Mouse (Mus musculus): ENCODE data around the gene Dcst1. TPM values are rescaled to one million over a fixed set of nuclear protein-coding genes. Genes with fewer than 3 reads are reported as not detected.

Gene Dcst1
- total RNA-seq, 1 experiment from 2014 or later, result not detected

DNA sequence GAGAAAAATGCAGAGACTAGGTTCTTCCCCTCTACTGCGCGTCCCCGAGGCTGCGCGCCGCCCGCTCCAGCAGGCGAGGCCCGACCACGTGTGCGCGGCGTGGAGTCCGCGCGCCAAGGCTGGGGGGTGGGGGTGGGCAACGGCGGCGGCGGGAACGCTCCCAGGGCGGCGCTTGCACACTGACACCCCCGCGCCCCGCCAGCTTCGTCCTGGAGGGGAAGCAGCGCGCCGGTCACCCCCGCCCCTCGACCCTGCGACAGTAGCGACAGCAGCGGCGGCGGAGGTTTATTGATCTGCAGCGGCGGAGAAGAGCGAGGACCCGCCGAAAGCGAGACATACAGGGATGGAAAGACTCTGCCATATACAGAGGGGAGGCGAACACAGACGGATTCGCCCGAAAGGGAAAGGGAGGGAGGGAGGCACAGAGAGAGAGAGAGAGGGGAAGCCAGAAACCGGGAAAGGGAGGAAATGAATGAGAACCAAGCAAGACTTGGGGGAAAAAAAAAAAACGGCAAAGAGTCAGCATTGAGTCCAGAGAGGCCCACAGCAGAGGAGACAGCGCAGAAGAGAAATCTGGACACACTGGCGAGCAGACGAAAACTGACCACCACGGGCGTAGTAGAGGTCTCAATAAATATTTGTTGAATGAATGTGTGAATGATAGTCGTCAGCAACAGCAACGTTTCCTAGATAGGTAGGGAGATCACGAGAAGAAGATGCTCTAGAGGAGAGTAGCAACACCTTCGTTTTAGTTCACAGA lies 45.3 kb downstream of the Dcst1 start:
- ATAC-seq (replicated peaks; ENCODE audit: insufficient number of reproducible peaks, low FRiP score, low TSS enrichment, poor library complexity, severe bottlenecking), result no peak

DNA sequence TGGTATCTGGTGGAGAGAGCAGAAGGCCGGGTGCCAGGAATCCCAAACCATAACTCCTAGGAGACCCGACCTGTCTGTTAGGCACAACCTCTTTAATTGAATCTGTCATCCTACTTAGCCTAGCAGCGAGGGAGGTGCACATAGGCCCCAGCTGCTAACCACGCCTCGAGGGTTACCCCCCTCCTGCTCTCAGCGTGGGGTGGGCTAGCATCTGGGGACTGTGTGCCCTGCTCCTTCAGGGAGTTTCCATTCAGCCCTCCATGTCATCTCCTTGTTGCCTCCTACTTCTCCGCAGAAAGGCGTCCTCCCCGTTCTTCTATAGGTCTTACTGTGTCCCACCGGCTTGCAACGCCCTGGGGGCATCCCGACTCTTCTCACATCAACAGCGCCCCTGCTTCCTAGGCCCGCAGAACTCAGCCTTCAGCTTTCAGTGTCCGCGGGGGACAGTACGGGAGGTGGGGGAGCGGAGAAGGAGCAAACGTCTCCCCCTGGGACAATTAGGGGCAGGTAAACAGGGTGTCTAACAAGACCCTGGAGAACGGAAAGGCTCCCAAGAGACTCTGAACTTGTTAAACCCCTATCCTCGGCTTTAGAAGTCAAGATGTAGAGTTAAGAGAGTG lies 46.0 kb downstream of the Dcst1 start:
- no peak for ATAC-seq (replicated peaks; ENCODE audit: insufficient number of reproducible peaks, low FRiP score, low TSS enrichment, poor library complexity, severe bottlenecking)

DNA sequence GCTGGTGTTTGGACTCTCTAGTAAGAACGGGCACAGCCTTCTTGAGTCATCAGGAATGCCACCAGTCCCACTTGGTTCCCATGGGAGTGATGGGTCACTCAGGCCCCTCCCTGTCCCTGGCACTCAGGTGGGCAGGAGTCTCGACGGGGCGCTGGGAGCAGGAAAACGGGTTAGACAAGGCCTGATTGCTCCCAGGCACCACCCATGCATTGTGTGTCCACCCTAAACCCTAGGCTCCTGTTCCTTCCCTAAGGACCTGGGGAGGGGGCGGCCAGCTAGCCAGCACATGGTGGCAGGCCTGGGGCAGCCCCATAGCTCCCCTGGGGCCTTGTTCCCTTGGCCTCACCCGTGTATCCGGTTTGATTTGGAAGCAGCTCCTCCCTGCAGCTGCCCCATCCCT lies 46.7 kb downstream of the Dcst1 start:
- no peak for ATAC-seq (replicated peaks; ENCODE audit: insufficient number of reproducible peaks, low FRiP score, low TSS enrichment, poor library complexity, severe bottlenecking)

DNA sequence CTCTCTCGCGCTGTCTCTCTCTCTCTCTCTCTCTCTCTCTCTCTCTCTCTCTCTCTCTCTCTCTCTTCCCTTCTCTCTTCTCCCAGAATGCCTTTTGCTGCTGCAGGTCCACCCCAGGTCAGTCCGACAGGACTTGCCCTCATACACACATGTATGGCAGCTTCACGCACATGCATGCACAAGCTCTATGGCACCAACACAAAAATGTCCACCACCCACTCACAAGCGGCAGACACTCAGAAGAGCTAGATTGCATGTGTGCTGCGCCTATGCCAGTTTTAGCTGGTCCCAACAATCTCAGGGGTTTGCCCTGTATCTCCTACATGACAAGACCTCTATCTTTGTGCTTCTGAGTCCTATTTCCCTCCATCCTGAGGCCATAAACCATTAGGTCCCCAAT lies 47.8 kb downstream of the Dcst1 start:
- ATAC-seq (replicated peaks; ENCODE audit: insufficient number of reproducible peaks, low FRiP score, low TSS enrichment, poor library complexity, severe bottlenecking), result no peak

- peak; percentile 58; the same call in 1 of the 2 replicates for ATAC-seq (replicated peaks; ENCODE audit: insufficient number of reproducible peaks, low FRiP score, low TSS enrichment, poor library complexity, severe bottlenecking)
These were observed 48.2 kb downstream of the Dcst1 start for GRCm38 (mm10) chr3:89316833-89317232.

GRCm38 (mm10) chr3:89315930-89316831 lies 48.9 kb downstream of the Dcst1 start:
- no peak for ATAC-seq (replicated peaks; ENCODE audit: insufficient number of reproducible peaks, low FRiP score, low TSS enrichment, poor library complexity, severe bottlenecking)

DNA sequence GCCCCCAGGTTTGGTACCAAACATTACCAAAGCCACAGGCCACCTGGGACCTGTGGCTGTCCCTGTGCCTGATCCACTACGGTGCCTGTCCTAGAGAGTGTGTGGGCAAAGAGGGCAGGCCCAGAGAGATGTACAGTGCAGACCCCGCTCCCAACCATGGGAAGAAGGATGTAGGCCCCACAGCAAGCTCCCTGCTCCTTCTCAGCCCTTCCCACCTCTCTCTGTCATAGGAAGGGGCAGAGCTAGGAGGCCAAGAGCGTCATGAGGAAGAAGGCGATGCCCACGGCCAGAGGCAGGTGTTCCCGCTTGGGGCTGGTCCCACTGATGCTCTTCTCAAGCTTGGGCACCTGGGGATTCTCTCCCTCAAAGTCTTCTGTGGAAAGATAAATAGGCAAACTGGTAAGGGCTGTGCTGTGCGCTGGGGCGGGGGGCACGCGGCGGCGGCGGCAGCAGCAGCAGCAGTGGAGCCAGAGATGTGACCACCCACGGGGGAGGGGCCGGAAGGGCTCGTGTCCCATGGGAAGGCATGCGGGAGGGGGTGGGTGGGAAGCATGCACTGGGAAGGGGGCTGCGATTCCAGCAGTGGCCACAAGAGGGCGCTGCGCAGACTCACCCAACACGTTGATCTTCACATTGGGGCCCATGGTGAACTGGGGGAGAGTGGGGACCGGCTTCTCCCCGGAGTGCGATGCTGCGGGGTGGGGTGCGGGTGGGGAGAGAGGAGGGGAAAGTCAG lies 49.7 kb downstream of the Dcst1 start:
- ATAC-seq (replicated peaks; ENCODE audit: insufficient number of reproducible peaks, low FRiP score, low TSS enrichment, poor library complexity, severe bottlenecking), result 0 out of 2 replicates have a peak, but pooled peaks have one; percentile 36

GRCm38 (mm10) chr3:89314791-89315190 lies 50.3 kb downstream of the Dcst1 start:
- no peak for ATAC-seq (replicated peaks; ENCODE audit: insufficient number of reproducible peaks, low FRiP score, low TSS enrichment, poor library complexity, severe bottlenecking)

- no peak for ATAC-seq (replicated peaks; ENCODE audit: insufficient number of reproducible peaks, low FRiP score, low TSS enrichment, poor library complexity, severe bottlenecking)
These were observed 50.7 kb downstream of the Dcst1 start for GRCm38 (mm10) chr3:89314340-89314739.

DNA sequence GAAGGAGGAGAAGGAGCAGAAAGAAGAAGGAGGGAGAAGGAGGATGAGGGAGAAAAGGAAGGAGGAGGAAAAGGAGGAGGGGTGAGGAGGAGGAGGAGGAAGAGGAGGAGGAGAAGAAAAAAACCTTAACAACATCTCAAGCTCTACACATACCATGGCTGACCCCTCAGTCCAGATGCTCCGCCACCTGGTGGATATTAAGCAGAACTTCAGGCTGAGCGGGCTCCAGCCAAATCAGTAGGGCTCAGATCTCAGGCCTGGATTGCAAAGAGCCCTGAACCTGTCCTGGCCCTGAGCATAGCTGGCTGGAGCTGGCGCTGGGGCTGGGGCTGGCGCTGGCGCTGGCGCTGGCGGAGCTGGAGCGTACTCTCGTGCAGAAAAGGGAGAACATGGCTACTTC lies 57.0 kb downstream of the Dcst1 start:
- ATAC-seq (replicated peaks; ENCODE audit: insufficient number of reproducible peaks, low FRiP score, low TSS enrichment, poor library complexity, severe bottlenecking), result peak; percentile 94

DNA sequence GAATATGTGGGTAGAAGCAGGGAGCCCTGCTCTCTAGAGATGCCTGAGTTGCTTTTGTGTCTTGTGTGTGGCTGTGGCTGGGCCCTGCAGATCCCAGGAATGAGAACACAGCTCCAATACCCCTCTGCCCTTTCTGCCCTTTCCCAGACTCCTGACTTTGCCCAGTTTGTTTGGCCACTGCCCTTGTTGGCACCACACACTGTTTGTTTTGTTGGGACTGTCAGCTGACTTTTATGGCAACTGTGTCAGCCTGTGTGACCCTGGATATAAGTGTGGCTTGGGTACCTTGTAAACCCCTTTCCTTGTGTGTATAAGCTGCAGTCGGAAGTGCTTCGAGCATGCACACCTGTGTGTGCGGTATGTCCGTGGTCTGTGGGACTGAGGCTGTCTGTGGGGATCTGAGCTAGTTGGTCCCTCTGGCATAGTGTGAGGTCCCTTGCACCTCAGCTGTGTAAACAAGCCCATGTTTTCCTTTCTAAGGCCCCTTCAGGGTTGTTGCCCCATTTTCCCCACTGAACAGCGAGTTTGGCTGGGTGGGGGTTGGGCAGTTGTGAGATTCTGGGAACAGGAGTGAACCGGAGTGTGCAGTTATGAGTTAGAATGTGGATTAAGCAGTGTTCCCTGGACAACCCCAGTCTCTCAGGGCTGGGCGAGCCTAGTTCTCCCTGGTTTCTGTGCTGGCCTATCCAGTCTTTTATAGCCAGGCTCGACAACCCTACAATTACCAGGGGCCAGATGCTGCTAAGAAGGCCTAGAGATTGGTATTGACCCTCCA lies 59.3 kb downstream of the Dcst1 start:
- ATAC-seq (replicated peaks; ENCODE audit: insufficient number of reproducible peaks, low FRiP score, low TSS enrichment, poor library complexity, severe bottlenecking), result no peak

GRCm38 (mm10) chr3:89305105-89305504 lies 59.9 kb downstream of the Dcst1 start:
- ATAC-seq (replicated peaks; ENCODE audit: insufficient number of reproducible peaks, low FRiP score, low TSS enrichment, poor library complexity, severe bottlenecking), result no peak

DNA sequence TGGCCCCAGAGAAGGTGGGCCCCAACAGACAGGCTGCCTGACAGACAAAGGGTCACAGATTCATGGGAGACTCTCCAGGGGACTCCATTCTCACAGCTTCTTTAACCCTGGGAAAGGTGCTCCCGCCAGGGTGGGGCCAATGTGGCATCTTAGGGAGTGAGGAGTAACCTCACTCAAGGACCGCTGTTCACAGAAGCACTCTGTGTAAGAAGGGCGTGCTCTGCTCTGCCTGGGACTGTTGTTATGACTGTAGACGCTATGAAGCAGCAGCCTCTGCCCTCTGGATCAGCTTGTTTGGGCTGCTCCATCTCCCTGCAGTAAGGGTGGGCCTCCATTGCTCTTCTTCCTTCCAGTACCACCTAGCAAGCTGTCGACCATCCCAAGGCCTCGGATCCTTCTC lies 60.6 kb downstream of the Dcst1 start:
- no peak for ATAC-seq (replicated peaks; ENCODE audit: insufficient number of reproducible peaks, low FRiP score, low TSS enrichment, poor library complexity, severe bottlenecking)

GRCm38 (mm10) chr3:89300514-89300913 lies 64.5 kb downstream of the Dcst1 start:
- ATAC-seq (replicated peaks; ENCODE audit: insufficient number of reproducible peaks, low FRiP score, low TSS enrichment, poor library complexity, severe bottlenecking), result no peak
